Mouse (Mus musculus) heart, embryonic 10.5 days (tissue): Measurements from ENCODE around the gene Gm3317. TPM values are rescaled to one million over a fixed set of nuclear protein-coding genes. Genes with fewer than 3 reads are reported as not detected.
"Not testable (repeated sequence)": the region's sequence is repeated elsewhere in the genome, so short reads cannot be mapped to it uniquely, and the experiment has no call there.

Experiments
- DNase-seq: peaks from one replicate; pipeline ENCODE4 v3.0.0-alpha.2; 2017; ENCODE audit warnings: low spot score
- H3K27ac ChIP-seq: fragments of 300-500 bp; sonication (generic); 2 replicates; pipeline ENCODE4 v1.5.1; 2016; ENCODE audit warnings: mild to moderate bottlenecking
- H3K27me3 ChIP-seq: fragments of 300-500 bp; sonication (generic); 2 replicates; pipeline ENCODE4 v1.6.1; 2016; ENCODE audit warnings: mild to moderate bottlenecking; ENCODE audit not compliant: poor library complexity, insufficient read depth, severe bottlenecking
- H3K36me3 ChIP-seq: fragments of 300-500 bp; sonication (generic); 2 replicates; pipeline ENCODE4 v1.6.1; 2016; ENCODE audit warnings: mild to moderate bottlenecking, moderate library complexity
- H3K4me1 ChIP-seq: fragments of 300-500 bp; sonication (generic); 2 replicates; pipeline ENCODE4 v1.6.1; 2016; ENCODE audit warnings: mild to moderate bottlenecking
- H3K4me3 ChIP-seq: fragments of 300-500 bp; sonication (generic); 2 replicates; pipeline ENCODE4 v1.5.1; 2016; ENCODE audit warnings: mild to moderate bottlenecking, moderate library complexity
- H3K9me3 ChIP-seq: fragments of 300-500 bp; sonication (generic); 2 replicates; pipeline ENCODE4 v1.6.1; 2016; ENCODE audit warnings: mild to moderate bottlenecking, moderate library complexity
- WGBS: fragments of 180-500 bp; shearing (Covaris S2); methylation state at CpG from one replicate; pipeline ENCODE4 v1.1.7; 2016; 5-methylcytosine and 5-hydroxymethylcytosine counted together
- polyA plus RNA-seq: library from polyadenylated mRNA; unstranded; fragments of >200 nt; fragmentation: Nextera tagmentation; extraction: Ambion mirVana; gene quantifications from 2 replicates; pipeline ENCODE4 v1.2.1, GENCODE M21; 2016

Gene Gm3317
- not detected in 2 replicates for polyA plus RNA-seq

GRCm38 (mm10) chr14:5164235-5164634 lies at the start of gene Gm3317:
TSS of gene Gm3317 (plus strand) at chr14:5164535.
- not testable (repeated sequence) for H3K36me3 ChIP-seq, H3K27me3 ChIP-seq, DNase-seq, H3K4me3 ChIP-seq, H3K4me1 ChIP-seq, H3K27ac ChIP-seq, H3K9me3 ChIP-seq
- WGBS = no CpG with 5 or more reads among the region's 1 CpGs

DNA sequence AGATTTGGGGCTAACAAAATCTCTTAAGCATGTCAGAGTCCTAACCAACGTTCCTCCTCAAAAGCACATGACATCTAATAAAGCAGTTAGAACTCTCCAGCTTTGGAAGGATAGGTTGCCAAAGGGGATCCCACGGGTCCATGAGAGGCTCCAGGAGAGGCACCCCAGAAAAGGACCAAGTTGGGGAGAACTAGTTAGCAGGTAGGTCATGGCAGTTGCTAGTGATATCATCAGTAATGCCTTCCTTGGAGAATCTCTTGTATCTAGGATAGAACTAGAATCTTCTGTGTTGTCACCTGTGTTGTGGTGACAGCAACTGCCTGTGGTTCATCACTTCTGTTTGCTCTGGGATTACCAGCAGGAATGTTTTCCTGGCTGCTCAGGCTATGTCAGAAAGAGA lies 33.1 kb upstream of the Gm3317 start, which contains the start of gene Gm8279:
Gene Gm8279, plus strand, starts transcription at position 301 of the 400 bp plus-strand sequence.
- not testable (repeated sequence) for DNase-seq, H3K4me3 ChIP-seq, H3K36me3 ChIP-seq, H3K9me3 ChIP-seq, H3K27me3 ChIP-seq, H3K27ac ChIP-seq, H3K4me1 ChIP-seq
- 77% methylated on average over 2 of the region's 2 CpGs for WGBS

GRCm38 (mm10) chr14:5185493-5185892 lies 21.2 kb downstream of the Gm3317 start, which contains the start of gene Gm8271:
TSS of gene Gm8271 (plus strand) at chr14:5185793.
- not testable (repeated sequence) for H3K9me3 ChIP-seq, H3K4me1 ChIP-seq, H3K36me3 ChIP-seq, H3K27ac ChIP-seq, DNase-seq, H3K4me3 ChIP-seq, H3K27me3 ChIP-seq
- no CpG with 5 or more reads among the region's 3 CpGs for WGBS

Other genes with a start within 250 kb of the Gm3317 start
- not detected in 2 replicates for gene Gm8297, start 180.6 kb upstream of the Gm3317 start, polyA plus RNA-seq
- gene Gm3298, start 148.6 kb upstream of the Gm3317 start, polyA plus RNA-seq = not detected in 2 replicates
- gene 4930555G01Rik, start 113.9 kb upstream of the Gm3317 start, polyA plus RNA-seq = not detected in 2 replicates
- 2.4 and 2.9 TPM in 2 replicates for gene Gm8281, start 93.5 kb upstream of the Gm3317 start, polyA plus RNA-seq
- gene Gm8279, start 33.0 kb upstream of the Gm3317 start, polyA plus RNA-seq = not detected in 2 replicates
- not detected in 2 replicates for gene Gm8271, start 21.3 kb downstream of the Gm3317 start, polyA plus RNA-seq
- gene Gm3526, start 96.0 kb downstream of the Gm3317 start, polyA plus RNA-seq = not detected in 2 replicates
- not detected in 2 replicates for gene Gm3542, start 170.4 kb downstream of the Gm3317 start, polyA plus RNA-seq
- not detected in 2 replicates for gene Gm3500, start 224.5 kb downstream of the Gm3317 start, polyA plus RNA-seq